Mouse (Mus musculus): ENCODE results near the gene 1110004F10Rik. TPM values are rescaled to one million over a fixed set of nuclear protein-coding genes. Genes with fewer than 3 reads are reported as not detected.

The 1110004F10Rik gene
- total RNA-seq (2023): 61.8 TPM

DNA sequence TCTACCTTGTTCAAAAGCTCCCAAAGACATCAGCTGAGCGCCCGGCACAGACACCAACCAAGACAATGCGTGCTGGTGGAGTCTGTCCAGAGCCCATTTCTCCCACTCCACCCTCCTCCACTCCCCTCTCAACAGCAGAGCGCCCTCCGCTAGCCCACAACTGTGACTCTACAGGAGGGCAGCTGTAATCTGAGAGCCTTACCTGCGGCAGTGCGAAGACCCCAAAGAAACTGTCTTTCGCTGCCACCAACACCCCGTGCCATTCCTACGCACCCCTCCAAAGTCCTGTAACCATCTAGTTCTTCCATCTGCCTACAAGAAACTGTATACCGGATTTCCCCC is at the start of gene 1110004F10Rik:
TSS of gene 1110004F10Rik (plus strand) at position 202 of the 342 bp plus-strand sequence.

DNA sequence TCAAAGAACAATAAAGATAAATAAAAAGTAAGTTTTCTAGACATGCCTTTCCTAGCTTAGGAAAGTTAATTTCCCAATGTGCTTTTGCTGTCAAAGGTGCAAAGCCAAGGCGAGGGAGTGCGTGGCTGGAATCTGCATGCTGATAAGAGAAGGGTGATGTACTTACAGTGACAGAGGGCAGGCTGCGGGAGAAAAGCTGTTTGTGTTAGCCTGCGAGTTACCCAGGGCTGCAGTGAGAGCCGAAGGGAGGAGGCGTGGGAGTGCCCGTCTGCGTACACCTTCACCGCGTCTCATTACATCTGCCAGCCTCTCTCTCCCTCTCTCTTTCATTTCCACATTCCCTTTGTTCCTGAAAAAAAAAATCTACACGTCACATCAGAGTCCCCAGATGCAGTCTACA is 686 bp upstream of the 1110004F10Rik start, which contains the start of gene Sox6:
TSS of gene Sox6 (minus strand) at position 286 of the 400 bp plus-strand sequence.

DNA sequence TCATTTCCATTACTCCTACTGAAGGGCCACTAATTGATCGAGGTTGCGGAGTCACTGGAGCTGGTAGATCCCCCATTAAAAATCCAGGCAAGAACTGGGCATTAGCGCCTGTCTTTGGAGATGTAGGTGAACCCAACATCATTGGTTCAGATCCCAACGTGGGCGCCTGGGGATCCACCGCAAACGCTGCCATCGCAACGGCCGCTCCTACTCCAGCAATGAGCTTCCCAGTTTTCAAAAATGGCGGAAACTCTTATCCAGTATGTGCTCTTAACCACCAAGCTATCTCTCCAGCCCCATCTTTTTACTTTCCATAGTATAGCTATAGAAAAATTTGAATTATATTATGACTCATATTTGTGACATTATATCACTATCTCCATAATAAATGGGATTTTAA is 45.2 kb downstream of the 1110004F10Rik start, which contains the start of gene Gm4353:
TSS of gene Gm4353 (minus strand) at position 270 of the 400 bp plus-strand sequence.

Other genes with a start within 250 kb of the 1110004F10Rik start
- gene Sox6, start 601 bp upstream of the 1110004F10Rik start, total RNA-seq (2023): 0.47 TPM
- not detected for gene Gm4353, start 45.2 kb downstream of the 1110004F10Rik start, total RNA-seq (2023)

Data from CD4-positive naive resting alpha-beta T cell, adult 76 days (primary cell).